Mouse (Mus musculus): ENCODE data around the gene Gm10570.

DNA sequence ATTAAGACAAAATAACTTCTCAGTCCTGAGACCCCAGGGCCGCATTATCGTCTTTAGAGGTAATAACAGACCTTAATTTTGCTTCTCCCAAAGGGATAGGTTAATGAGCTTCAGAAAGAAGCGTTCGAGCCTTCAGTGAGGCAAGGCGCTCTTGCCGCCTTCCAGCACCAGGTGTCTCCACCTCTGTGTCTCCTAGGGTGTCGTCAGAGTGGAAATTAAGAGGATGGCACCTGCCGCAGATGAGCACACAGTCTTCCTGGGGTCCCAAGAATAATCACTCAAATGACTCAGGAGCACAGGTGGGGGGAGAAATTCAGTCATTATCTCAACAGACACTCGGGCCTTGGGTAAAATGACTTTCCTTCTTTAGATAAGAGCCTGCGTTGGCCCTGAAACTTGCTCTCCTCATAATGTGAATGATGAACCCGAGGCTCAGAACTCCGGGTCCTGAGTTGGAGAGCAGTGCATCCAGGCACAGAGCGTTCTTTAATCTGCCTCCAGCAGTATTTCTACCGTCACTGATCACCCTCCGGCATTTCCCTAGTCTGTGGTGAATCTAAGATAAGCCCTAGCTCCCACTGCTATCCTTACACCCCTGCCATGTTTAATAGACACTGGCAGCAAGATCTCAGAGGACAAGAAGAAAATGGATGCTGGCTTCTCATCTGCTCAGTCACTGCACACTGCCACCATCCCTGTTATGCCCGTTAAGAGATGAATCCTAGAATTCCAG, 42.4 kb upstream of the Gm10570 start:
- TF ChIP-seq CTCF (conservative IDR thresholded peaks at IDR 0.05; ENCODE audit: insufficient read depth, insufficient read length, low read depth, low read length) (no peak), POLR2A (IDR thresholded peaks at IDR 0.05; ENCODE audit: low read depth, low read length) (no peak)

Measured in kidney, adult 2 months (tissue).